22 mouse cellular contexts compared by ENCODE assay signal in the genomic region with DNA sequence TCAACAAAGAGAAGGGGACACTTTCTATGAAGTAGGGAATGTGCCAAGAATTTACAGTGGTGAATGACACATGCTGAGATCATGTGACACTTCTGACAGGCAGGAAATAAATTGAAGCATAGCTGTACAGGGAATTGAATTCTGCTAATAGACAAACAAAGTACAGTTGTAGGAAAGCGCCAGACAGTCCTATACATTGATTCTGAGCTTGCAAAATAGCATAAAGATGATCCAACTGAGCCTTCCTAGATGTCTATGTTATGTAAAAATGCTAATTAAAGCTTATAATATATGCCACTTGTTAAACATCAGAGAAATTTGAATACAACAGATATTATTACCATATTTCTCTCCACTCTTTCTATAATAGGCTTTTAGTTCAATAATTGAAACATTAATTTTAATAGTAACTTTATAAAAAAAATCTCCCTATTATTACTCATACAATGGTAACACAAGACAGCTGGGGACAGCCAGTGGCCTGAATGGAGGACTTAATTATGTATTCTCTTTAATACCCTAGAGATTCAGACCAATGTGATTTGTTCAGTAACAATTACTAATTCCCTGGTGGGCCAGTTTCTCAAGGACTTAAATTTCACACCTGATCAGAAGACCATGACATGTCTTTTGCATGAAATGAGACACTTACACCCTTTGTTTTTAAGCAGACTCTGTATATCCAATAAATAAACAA.
DNase-seq lines count a peak whose midpoint lies in the region; ATAC-seq and TF ChIP-seq lines count a peak whose summit lies in the region.
"Had no signal": no experiment of that assay in that cellular context is flagged by ENCODE, and none has a peak within 500 bp of the region (broad histone marks: within the 10 kb centered on the region; RNA-seq: fewer than 3 reads in every experiment).

No protein-coding gene starts in this region.

- no peak overlapping the region for H3K27ac ChIP-seq in midbrain, embryonic 11.5 days (ENCODE audit: low read depth, low read length)
- no peak overlapping the region for H3K27ac ChIP-seq in midbrain, embryonic 15.5 days
- H3K27ac ChIP-seq in midbrain, embryonic 14.5 days (replicated peaks; ENCODE audit: low read depth, low read length), result no peak overlapping the region
- no peak overlapping the region for H3K27ac ChIP-seq in midbrain, embryonic 16.5 days (ENCODE audit: low read length)
- H3K27ac ChIP-seq: forebrain, embryonic 10.5 days; forebrain, embryonic 13.5 days; gastrocnemius, adult 2 months; hindbrain, embryonic 14.5 days had no signal

- no peak overlapping the region for H3ac ChIP-seq in C2C12 (ENCODE audit: control insufficient read depth, insufficient read length, low read depth)

- H3K4me3 ChIP-seq in midbrain, embryonic 11.5 days (ENCODE audit: low read depth, low read length), result no peak overlapping the region
- no peak overlapping the region for H3K4me3 ChIP-seq in midbrain, embryonic 15.5 days
- no peak overlapping the region for H3K4me3 ChIP-seq in midbrain, embryonic 14.5 days (replicated peaks; ENCODE audit: low read depth, low read length)
- no peak overlapping the region for H3K4me3 ChIP-seq in midbrain, embryonic 16.5 days (ENCODE audit: low read depth, low read length)
- no peak overlapping the region for H3K4me3 ChIP-seq in C2C12 (ENCODE audit: insufficient read depth, poor library complexity, severe bottlenecking)
- H3K4me3 ChIP-seq: forebrain, embryonic 10.5 days; forebrain, embryonic 13.5 days; gastrocnemius, adult 2 months had no signal

- H3K27me3 ChIP-seq in midbrain, embryonic 11.5 days (ENCODE audit: control insufficient read depth, insufficient read depth, low read length), result no peaks in the 10 kb centered on the region
- H3K27me3 ChIP-seq in midbrain, embryonic 15.5 days (replicated peaks), result no peaks in the 10 kb centered on the region
- no peaks in the 10 kb centered on the region for H3K27me3 ChIP-seq in midbrain, embryonic 14.5 days (ENCODE audit: control insufficient read depth, insufficient read depth, low read length)
- no peaks in the 10 kb centered on the region for H3K27me3 ChIP-seq in midbrain, embryonic 16.5 days (ENCODE audit: control insufficient read depth, insufficient read depth, low read depth, low read length)
- H3K27me3 ChIP-seq in C2C12 (ENCODE audit: control insufficient read depth, insufficient read depth, insufficient read length), result no peaks in the 10 kb centered on the region
- H3K27me3 ChIP-seq: CH12.LX; forebrain, embryonic 13.5 days; Patski had no signal

- H3K4me1 ChIP-seq in midbrain, embryonic 11.5 days (ENCODE audit: control insufficient read depth, insufficient read depth, low read length), result no peaks in the 10 kb centered on the region
- H3K4me1 ChIP-seq in midbrain, embryonic 15.5 days, result no peaks in the 10 kb centered on the region
- H3K4me1 ChIP-seq in midbrain, embryonic 14.5 days (ENCODE audit: control insufficient read depth, insufficient read depth, low read length), result no peaks in the 10 kb centered on the region
- H3K4me1 ChIP-seq in midbrain, embryonic 16.5 days (ENCODE audit: control insufficient read depth, insufficient read depth, low read length), result no peaks in the 10 kb centered on the region
- H3K4me1 ChIP-seq: forebrain, embryonic 10.5 days; forebrain, embryonic 13.5 days had no signal

- no peaks in the 10 kb centered on the region for H3K9me3 ChIP-seq in midbrain, embryonic 11.5 days (ENCODE audit: control insufficient read depth, low read length)
- no peaks in the 10 kb centered on the region for H3K9me3 ChIP-seq in midbrain, embryonic 15.5 days
- H3K9me3 ChIP-seq in midbrain, embryonic 14.5 days (ENCODE audit: control insufficient read depth, low read length), result no peaks in the 10 kb centered on the region
- no peaks in the 10 kb centered on the region for H3K9me3 ChIP-seq in midbrain, embryonic 16.5 days (replicated peaks; ENCODE audit: control insufficient read depth, low read length, poor library complexity, severe bottlenecking)
- H3K9me3 ChIP-seq: forebrain, embryonic 10.5 days; forebrain, embryonic 13.5 days; G1E had no signal

- peak; percentile 44; the same call in 1 of the 2 replicates for ATAC-seq in midbrain, embryonic 11.5 days (ENCODE audit: low FRiP score)
- ATAC-seq in midbrain, embryonic 15.5 days (replicated peaks), result no peak
- no peak for ATAC-seq in midbrain, embryonic 14.5 days (ENCODE audit: low FRiP score, low TSS enrichment)
- no peak for ATAC-seq in midbrain, embryonic 16.5 days
- no peak for ATAC-seq in frontal cortex, adult (ENCODE audit: low TSS enrichment)
- ATAC-seq: forebrain, embryonic 13.5 days; forebrain, embryonic 16.5 days; Patski had no signal

- WGBS in midbrain, embryonic 11.5 days, result 88% methylated on average over 1 of the region's 1 CpGs
- WGBS in midbrain, embryonic 15.5 days, result 73% methylated on average over 1 of the region's 1 CpGs
- WGBS in midbrain, embryonic 14.5 days, result 72% methylated on average over 1 of the region's 1 CpGs
- 81% methylated on average over 1 of the region's 1 CpGs for WGBS in midbrain, embryonic 16.5 days

- H3K36me3 ChIP-seq in midbrain, embryonic 11.5 days (ENCODE audit: control insufficient read depth, insufficient read depth, low read length), result no peaks in the 10 kb centered on the region
- no peaks in the 10 kb centered on the region for H3K36me3 ChIP-seq in midbrain, embryonic 15.5 days (replicated peaks)
- no peaks in the 10 kb centered on the region for H3K36me3 ChIP-seq in midbrain, embryonic 14.5 days (ENCODE audit: control insufficient read depth, insufficient read depth, low read length)
- H3K36me3 ChIP-seq in midbrain, embryonic 16.5 days (ENCODE audit: control insufficient read depth, insufficient read depth, low read length), result no peaks in the 10 kb centered on the region
- H3K36me3 ChIP-seq in C2C12 (ENCODE audit: control insufficient read depth, insufficient read depth), result no peaks in the 10 kb centered on the region
- H3K36me3 ChIP-seq: forebrain, embryonic 10.5 days; G1E had no signal

- no peak overlapping the region for H3K4me2 ChIP-seq in midbrain, embryonic 11.5 days
- no peak overlapping the region for H3K4me2 ChIP-seq in midbrain, embryonic 15.5 days
- H3K4me2 ChIP-seq in midbrain, embryonic 14.5 days (ENCODE audit: low read length), result no peak overlapping the region
- no peak overlapping the region for H3K4me2 ChIP-seq in midbrain, embryonic 16.5 days (ENCODE audit: low read length)
- H3K4me2 ChIP-seq: forebrain, embryonic 13.5 days; heart, embryonic 11.5 days; hindbrain, embryonic 14.5 days had no signal

- H3K9ac ChIP-seq in midbrain, embryonic 11.5 days (ENCODE audit: low read length), result no peak overlapping the region
- H3K9ac ChIP-seq in midbrain, embryonic 15.5 days, result no peak overlapping the region
- H3K9ac ChIP-seq in midbrain, embryonic 14.5 days (replicated peaks; ENCODE audit: low read length), result no peak overlapping the region
- no peak overlapping the region for H3K9ac ChIP-seq in midbrain, embryonic 16.5 days (ENCODE audit: low read depth, low read length)
- H3K9ac ChIP-seq: forebrain, embryonic 13.5 days; hindbrain, embryonic 14.5 days had no signal

- DNase-seq in midbrain, embryonic 11.5 days (ENCODE audit: low spot score, missing footprints), result no peak
- peak; percentile 31 for DNase-seq in midbrain, embryonic 14.5 days
- DNase-seq: adrenal gland, postnatal 10 days; adrenal gland, postnatal 36 days; cerebellum, adult 18-20 months; cerebellum, adult 9-10 months; cerebellum, postnatal 14 days; gastrocnemius, adult 2 months; gastrocnemius, postnatal 14 days; heart, adult 11 months had no signal

- no peaks in the 10 kb centered on the region for H3K79me3 ChIP-seq in C2C12 (ENCODE audit: low read depth)

- no peak for TF ChIP-seq CTCF in C2C12 (IDR thresholded peaks at IDR 0.05; ENCODE audit: control insufficient read depth, insufficient read depth, insufficient read length)

- H3K79me2 ChIP-seq in C2C12 (ENCODE audit: control insufficient read depth, insufficient read depth), result no peaks in the 10 kb centered on the region

TF ChIP-seq in C2C12, 6 proteins besides CTCF, POLR2A, EP300 and RAD21:
- TF ChIP-seq USF1 (IDR thresholded peaks at IDR 0.05; ENCODE audit: low read depth) (peak; percentile 58), FOSL1 (IDR thresholded peaks at IDR 0.05; ENCODE audit: insufficient read depth, low read length, poor library complexity, severe bottlenecking) (no peak), MYOG (IDR thresholded peaks at IDR 0.05; ENCODE audit: control insufficient read depth, extremely low read depth, insufficient read length) (no peak), MAX (IDR thresholded peaks at IDR 0.05) (no peak), CEBPB (IDR thresholded peaks at IDR 0.05; ENCODE audit: low read depth) (no peak), MYOD1 (IDR thresholded peaks at IDR 0.05; ENCODE audit: control insufficient read depth, insufficient read length, low read depth) (no peak)
